Mouse (Mus musculus) urinary bladder, postnatal 0 days (tissue): ENCODE measurements around the gene Tmem126b. TPM values are rescaled to one million over a fixed set of nuclear protein-coding genes. Genes with fewer than 3 reads are reported as not detected.

Experiments used
- polyA plus RNA-seq: library from polyadenylated mRNA; unstranded; fragments of >200 nt; fragmentation: Nextera tagmentation; extraction: Ambion mirVana; gene quantifications from 2 replicates; pipeline ENCODE4 v1.2.1, GENCODE M21; 2015

Tmem126b gene
- 19.3 and 20.2 TPM in 2 replicates for polyA plus RNA-seq

DNA sequence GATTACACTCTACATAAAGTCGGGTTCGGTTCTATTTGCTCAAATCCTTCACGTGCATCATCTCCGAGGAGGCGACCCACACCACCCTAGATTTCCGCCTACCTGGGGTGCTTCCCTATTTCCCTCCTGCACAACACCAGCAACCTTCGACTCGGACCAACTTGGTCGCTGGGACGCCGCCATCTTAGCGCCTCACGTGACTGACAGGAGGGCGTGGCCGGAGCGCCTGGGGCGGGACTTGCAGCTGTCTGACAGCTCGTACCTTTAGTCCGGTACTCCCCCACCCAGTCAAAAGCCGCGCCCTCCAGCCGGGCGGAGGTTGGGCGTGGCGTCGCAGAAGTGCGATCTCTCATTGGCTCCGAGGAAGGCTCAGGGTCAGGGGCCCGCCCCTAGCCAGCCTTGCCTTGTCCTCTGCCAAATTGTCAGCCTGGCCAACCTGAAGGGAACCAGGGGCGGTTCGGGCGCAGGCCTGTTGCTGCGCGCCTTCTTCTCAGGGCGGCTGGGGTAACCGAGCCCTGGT lies at the start of gene Tmem126b:
Gene Tmem126b, minus strand, starts transcription at position 209 of the 520 bp plus-strand sequence.

DNA sequence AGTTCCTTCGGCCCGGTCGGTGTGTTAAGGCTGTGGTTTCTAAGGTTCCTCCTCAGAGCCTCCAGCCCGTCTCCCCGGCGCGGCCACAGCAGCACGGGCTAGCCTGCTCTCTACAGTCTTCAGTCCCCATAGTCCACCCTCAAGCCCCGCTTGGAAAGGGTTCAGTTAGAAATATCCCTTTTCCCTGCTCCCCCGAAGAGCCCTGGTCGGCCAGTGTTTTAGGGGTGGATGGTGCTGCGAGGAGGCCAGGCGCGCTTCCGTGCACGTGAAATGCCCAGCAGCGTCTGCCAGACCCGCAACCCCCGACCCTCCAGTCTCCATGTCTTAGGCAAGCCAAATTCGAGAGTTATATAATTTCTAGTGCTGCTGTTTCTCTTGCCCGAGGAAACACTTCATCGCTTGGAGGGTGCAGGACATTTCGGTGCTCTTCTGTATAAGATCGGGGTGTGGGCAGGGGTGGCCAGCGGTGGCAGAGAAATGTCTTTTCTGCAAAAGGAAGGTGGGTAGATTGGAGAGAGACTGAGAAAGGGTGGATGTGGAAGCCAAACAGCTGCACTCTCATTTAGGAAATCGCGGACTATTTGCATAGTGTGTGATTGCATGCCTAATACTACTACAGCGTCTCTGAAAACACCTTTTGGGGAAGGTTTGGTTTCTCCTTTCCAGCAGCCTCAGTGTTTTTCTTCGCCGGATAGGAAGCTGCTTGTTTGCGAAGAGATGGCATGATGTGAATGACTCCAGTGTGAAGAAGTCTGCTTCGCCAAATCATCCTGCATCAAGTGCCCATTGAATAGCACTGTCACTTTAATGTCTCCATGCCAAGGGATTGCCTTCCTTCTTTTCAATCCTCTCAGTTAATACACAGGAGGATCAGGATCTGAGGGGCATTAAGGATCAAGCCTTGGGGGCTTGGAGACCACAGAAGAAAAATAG lies 778 bp upstream of the Tmem126b start, which contains the start of gene Dlg2:
Gene Dlg2, plus strand, starts transcription at position 360 of the 933 bp plus-strand sequence.

DNA sequence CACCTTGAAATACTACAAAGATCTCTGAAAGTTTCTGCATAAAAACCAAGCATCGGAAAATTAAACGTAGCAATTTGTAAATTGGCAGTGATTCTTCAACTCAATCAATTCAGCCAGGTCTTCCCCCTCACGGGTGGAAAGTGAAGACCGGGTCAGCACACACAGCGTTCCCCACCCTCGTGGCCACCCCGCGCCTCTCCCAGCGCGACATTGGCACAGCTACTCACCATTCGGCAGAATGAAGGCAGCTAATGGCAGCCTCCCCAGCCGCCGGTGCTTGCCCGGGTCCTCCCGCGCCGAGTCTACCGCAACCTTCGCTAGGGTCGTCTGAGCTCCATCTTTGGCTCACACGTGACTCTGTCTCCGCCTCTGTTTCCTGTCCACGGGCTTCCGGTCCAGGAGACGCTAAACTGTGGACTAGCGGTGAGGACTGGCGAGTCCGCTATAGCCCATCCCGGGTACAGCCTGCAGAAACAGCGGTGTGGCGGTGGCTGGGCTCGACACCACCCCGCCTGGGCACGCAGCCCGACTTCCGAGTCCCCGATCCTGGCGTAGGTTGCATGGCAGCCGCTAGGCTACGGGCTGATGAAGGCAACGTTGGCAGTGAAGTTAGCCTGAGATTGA lies 18.8 kb downstream of the Tmem126b start, which contains the start of gene Tmem126a:
Gene Tmem126a, minus strand, starts transcription at position 385 of the 624 bp plus-strand sequence.

DNA sequence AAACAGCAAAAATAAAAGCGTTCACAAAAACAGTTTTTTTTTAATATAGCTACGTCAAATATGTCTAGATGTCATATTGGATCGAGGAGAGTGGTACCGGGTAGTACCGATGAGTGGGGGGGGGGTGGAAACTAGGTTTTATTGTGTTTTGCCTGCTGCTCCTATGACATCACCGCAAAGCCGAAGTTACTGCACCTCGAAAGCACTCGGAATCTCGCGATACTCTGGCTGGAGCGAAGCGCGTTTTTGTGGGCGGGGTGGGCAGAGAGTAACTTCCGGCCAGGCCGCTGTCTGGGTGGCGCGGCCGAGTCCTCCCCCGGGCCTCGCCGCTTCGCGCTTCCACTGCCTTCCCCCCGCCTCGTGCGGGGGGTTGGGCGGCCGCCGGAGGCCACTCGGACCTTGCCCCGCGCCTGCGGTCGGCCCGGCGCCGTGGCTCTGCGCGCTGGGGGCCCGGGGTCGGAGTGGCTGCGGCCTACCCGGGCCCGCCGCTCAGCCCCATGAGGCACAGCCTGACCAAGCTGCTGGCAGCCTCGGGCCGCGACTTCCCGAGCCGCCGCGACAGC lies 33.2 kb downstream of the Tmem126b start, which contains the start of gene Crebzf:
Gene Crebzf, plus strand, starts transcription at position 212 of the 563 bp plus-strand sequence.

DNA sequence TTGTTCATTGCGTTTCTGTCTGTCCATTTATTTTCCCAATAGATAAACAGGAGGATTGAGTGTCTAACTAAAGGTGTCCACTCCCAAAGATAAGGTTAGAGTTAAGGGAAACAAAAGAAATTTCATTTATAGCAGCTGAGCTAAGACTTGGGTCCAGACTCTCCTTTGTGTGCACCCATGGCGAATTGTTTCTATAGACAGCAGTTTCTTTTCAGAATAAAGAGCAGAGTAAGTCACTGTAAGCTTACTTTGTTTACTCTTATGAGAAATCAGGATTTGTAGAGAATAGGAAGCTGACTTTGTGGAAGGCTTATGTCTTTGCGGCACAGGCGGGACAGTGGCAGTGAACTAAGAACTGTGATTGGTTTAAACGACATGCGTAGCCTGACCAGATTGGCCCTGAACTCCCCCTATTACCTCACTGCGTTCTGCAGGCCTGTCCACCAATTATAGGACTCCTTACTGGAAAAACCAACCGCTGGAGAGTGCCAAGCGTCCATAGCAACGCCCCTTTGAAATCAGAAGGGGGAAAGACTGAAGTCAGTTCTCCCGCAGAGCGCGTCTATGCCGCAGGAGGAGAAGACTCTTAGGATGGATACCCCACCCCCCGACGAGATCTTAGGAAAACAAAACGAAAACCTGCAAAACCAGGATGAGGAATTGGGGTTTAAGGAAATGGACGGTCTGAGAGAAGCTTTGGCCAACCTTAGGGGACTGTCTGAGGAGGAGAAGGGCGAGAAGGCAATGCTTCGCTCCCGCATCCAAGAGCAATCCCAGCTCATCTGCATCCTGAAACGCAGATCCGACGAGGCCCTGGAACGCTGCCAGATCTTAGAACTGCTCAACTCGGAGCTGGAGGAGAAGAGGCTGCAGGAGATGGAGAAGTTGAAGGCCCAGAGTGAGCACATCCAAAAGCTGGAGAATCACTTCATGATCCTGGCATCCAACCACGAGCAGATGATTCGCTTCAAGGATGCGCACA lies 49.5 kb downstream of the Tmem126b start, which contains the start of gene Ccdc89:
Gene Ccdc89, plus strand, starts transcription at position 558 of the 982 bp plus-strand sequence.

Other genes starting within 250 kb of the Tmem126b start
- gene Ccdc83, start 210.2 kb downstream of the Tmem126b start, polyA plus RNA-seq: not detected in 2 replicates
- 25.7 and 36.3 TPM in 2 replicates for gene Sytl2, start 173.7 kb downstream of the Tmem126b start, polyA plus RNA-seq
- 0.48 and 0.55 TPM in 2 replicates for gene Ccdc89, start 49.4 kb downstream of the Tmem126b start, polyA plus RNA-seq
- 14.4 and 18.7 TPM in 2 replicates for gene Crebzf, start 33.3 kb downstream of the Tmem126b start, polyA plus RNA-seq
- gene Tmem126a, start 18.8 kb downstream of the Tmem126b start, polyA plus RNA-seq: 83.1 and 90.3 TPM in 2 replicates
- gene Dlg2, start 671 bp upstream of the Tmem126b start, polyA plus RNA-seq: 1.1 and 1.8 TPM in 2 replicates